Mouse (Mus musculus) embryonic fibroblast, embryonic 13.5 days (primary cell): Measurements from ENCODE around the gene Kcnk5.

Experiments used
- CTCF ChIP-seq: IDR thresholded peaks from 2 replicates; pipeline ENCODE4 v1.5.1; 2011; ENCODE audit warnings: mild to moderate bottlenecking, control low read depth, low read length, moderate library complexity, borderline replicate concordance; ENCODE audit not compliant: insufficient read depth
- POLR2A ChIP-seq: IDR thresholded peaks from 2 replicates; pipeline ENCODE4 v1.6.1; 2011; ENCODE audit warnings: low read depth, mild to moderate bottlenecking, control low read depth, low read length, moderate library complexity

DNA sequence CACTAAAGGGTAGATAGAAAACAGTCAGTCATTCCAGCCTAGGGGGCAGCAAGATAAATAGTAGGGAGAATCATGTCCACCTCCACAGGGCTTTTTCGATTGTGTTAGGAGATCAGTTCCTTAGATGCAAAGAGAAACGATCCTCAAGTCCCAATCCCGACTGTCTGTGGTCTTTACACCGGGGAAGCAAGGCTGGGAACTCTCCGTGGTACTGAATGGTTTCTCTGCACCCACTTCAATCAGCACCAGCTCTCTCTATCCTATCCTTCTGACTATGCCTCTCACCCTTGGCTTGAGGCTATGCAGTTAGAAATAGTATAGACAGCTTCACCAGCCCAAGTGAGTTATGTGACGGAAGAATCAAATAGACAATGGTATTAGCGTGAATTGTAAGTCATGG lies 88.1 kb downstream of the Kcnk5 start:
- TF ChIP-seq CTCF: no peak
- TF ChIP-seq POLR2A: no peak
